Mouse (Mus musculus): Measurements from ENCODE around the gene Smarca2. TPM values are rescaled to one million over a fixed set of nuclear protein-coding genes. Genes with fewer than 3 reads are reported as not detected.
"Not testable (repeated sequence)": the region's sequence is repeated elsewhere in the genome, so short reads cannot be mapped to it uniquely, and the experiment has no call there.

Smarca2 gene
- polyA plus RNA-seq, 1 experiment from 2014 or later = 25.8 TPM

DNA sequence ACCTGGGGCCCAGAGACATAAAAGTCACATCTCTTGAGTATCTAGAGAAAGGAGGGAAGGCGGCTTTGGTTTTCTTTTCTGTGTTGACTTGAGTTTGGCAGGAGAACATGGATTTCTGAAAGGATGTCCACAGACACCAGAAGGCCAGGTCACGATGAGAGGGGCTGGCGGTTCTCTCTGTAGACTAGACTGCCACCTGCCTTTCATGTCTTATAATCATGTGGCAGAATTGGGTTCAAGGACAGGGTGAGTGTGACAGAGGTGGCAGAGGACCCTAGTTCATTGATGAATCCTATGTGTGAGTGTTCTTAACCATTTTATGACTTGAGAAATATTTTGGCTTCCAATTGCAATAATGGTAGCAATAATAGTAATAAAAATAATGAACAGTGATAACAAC is 56.3 kb downstream of the Smarca2 start:
- H3K36me3 ChIP-seq = peaks cover 17% of the 10 kb centered on the region
- H3K27me3 ChIP-seq (replicated peaks) = no peaks in the 10 kb centered on the region
- no peak overlapping the region for H3K4me2 ChIP-seq
- H3K27ac ChIP-seq (replicated peaks) = no peak overlapping the region
- no peak overlapping the region for H3K9ac ChIP-seq
- no peak overlapping the region for H3K4me3 ChIP-seq
- H3K4me1 ChIP-seq = no peaks in the 10 kb centered on the region; the same call in 1 of the 2 replicates
- WGBS = 81% methylated on average over 3 of the region's 3 CpGs
- no peak for ATAC-seq (ENCODE audit: extremely low read depth, insufficient number of reproducible peaks, low FRiP score, low TSS enrichment)
- H3K9me3 ChIP-seq = no peaks in the 10 kb centered on the region

DNA sequence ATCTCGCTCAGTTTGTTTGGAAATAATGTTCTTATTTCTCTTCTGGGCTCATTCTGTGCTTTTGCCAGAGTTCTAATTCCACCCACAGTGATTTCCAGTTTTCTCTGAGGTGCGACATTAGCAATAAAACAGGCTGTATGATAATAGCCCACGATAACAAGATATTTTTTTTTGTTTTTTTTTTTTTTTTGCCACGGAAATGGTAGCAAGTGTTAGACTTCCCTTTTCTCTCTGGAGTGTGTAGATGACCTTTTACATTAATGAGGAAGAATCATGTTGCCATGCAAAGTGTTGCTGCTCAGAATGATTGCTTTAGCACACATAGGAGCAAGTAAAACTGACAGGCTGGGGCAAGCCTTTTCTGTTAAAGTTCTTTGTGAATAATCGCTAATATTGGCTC is 61.5 kb downstream of the Smarca2 start:
- no peak for ATAC-seq (ENCODE audit: extremely low read depth, insufficient number of reproducible peaks, low FRiP score, low TSS enrichment)
- no peaks in the 10 kb centered on the region for H3K9me3 ChIP-seq
- WGBS = 79% methylated on average over 5 of the region's 5 CpGs
- H3K4me2 ChIP-seq = no peak overlapping the region
- no peak overlapping the region for H3K9ac ChIP-seq
- no peak overlapping the region for H3K4me3 ChIP-seq
- H3K4me1 ChIP-seq = no peaks in the 10 kb centered on the region
- H3K27me3 ChIP-seq (replicated peaks) = no peaks in the 10 kb centered on the region
- no peak overlapping the region for H3K27ac ChIP-seq (replicated peaks)
- peaks cover 23% of the 10 kb centered on the region for H3K36me3 ChIP-seq

DNA sequence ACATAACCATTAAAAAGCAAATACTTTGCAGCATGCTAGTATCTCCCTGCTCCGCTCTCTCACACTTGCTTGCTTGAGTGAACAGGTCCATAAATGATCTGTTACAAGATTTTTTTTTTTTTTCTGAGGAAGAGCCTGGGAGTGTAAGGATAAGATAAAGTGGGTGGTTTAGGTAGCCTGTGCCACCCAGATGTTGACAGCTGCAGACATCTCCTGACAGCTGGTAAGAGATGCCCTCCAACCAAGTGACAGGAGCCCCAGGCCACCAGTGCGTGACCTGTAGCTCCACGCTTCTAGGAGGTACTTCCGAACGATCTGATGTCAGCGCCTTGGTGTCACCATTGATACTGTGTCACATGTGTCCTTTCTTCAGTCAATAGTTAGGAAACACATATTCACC is 65.2 kb downstream of the Smarca2 start:
- Histone ChIP-seq H3K4me3 (no peak overlapping the region), H3K27me3 (replicated peaks) (no peaks in the 10 kb centered on the region), H3K4me1 (no peaks in the 10 kb centered on the region), H3K9ac (no peak overlapping the region), H3K27ac (replicated peaks) (no peak overlapping the region), H3K4me2 (no peak overlapping the region), H3K36me3 (peaks cover 44% of the 10 kb centered on the region), H3K9me3 (no peaks in the 10 kb centered on the region)
- 81% methylated on average over 6 of the region's 6 CpGs for WGBS
- ATAC-seq (ENCODE audit: extremely low read depth, insufficient number of reproducible peaks, low FRiP score, low TSS enrichment) = no peak

DNA sequence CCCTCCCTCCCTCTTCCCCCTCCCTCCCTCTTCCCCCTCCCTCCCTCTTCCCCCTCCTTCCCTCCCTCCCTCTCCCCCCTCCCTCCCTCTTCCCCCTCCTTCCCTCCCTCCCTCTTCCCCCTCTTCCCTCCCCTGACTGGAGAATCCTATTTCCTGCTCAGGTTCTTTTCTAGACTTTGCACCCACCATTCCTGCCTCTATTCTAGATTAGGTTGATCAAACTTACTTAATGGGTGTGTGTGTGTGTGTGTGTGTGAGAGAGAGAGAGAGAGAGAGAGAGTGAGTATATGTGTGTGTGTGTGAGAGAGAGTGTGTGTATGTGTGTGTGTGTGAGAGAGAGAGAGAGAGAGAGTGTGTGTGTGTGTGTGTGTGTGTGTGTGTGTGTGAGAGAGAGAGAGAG is 66.6 kb downstream of the Smarca2 start:
- H3K4me1 ChIP-seq; H3K9me3 ChIP-seq; H3K4me2 ChIP-seq; H3K27me3 ChIP-seq (replicated peaks); H3K4me3 ChIP-seq; ATAC-seq (ENCODE audit: extremely low read depth, insufficient number of reproducible peaks, low FRiP score, low TSS enrichment); H3K9ac ChIP-seq; H3K27ac ChIP-seq (replicated peaks): not testable (repeated sequence)
- peaks cover 44% of the 10 kb centered on the region for H3K36me3 ChIP-seq

DNA sequence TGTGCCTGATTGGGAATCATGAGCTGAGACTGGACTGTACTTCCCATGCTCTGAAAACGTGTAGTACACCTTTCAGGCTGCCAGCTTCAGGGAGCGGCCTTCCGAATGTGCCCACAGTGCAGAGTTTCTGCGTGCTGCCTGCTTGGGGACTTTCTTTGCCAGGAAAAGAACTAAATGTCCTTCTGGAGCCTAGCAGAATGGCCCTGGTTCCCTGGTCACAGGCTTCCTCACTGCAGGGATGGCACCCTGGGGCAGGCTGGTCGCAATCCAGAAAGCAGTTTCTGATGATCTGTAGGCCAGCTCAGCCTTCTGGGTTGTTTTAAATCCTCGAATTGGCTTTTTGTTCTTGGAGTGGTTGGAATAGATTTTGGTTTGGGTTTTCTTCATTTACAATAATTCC is 71.1 kb downstream of the Smarca2 start:
- H3K9ac ChIP-seq = no peak overlapping the region
- peaks cover 54% of the 10 kb centered on the region for H3K36me3 ChIP-seq
- no peaks in the 10 kb centered on the region for H3K9me3 ChIP-seq
- H3K27me3 ChIP-seq (replicated peaks) = no peaks in the 10 kb centered on the region
- no peaks in the 10 kb centered on the region for H3K4me1 ChIP-seq
- H3K27ac ChIP-seq (replicated peaks) = no peak overlapping the region
- WGBS = 53% methylated on average over 6 of the region's 6 CpGs
- H3K4me3 ChIP-seq = no peak overlapping the region
- H3K4me2 ChIP-seq = no peak overlapping the region
- ATAC-seq (ENCODE audit: extremely low read depth, insufficient number of reproducible peaks, low FRiP score, low TSS enrichment) = no peak

DNA sequence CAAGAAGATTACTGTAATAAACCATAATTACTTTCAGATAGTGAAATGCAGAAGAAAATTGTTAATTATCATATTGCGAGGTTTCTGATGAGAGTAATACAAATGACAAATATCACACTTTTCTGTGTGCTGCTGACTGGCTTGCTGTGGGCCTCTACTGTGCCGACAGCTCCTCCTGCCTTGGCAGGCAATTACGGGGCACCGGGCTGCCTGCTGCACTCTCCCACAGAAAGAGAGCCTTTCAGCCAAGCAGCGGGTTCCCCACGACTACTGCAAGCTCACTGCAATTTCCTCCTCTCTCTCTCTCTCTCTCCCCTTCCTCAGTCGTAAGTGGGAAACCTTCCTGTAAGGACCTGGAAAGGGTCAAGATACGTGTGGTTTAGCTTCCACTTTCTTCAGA is 73.7 kb downstream of the Smarca2 start:
- Histone ChIP-seq H3K36me3 (peaks cover 56% of the 10 kb centered on the region), H3K27ac (replicated peaks) (no peak overlapping the region), H3K9ac (no peak overlapping the region), H3K27me3 (replicated peaks) (no peaks in the 10 kb centered on the region), H3K4me3 (no peak overlapping the region), H3K9me3 (peaks cover 3% of the 10 kb centered on the region; the same call in 1 of the 2 replicates), H3K4me2 (no peak overlapping the region), H3K4me1 (no peaks in the 10 kb centered on the region)
- WGBS = 43% methylated on average over 8 of the region's 8 CpGs
- no peak for ATAC-seq (ENCODE audit: extremely low read depth, insufficient number of reproducible peaks, low FRiP score, low TSS enrichment)

DNA sequence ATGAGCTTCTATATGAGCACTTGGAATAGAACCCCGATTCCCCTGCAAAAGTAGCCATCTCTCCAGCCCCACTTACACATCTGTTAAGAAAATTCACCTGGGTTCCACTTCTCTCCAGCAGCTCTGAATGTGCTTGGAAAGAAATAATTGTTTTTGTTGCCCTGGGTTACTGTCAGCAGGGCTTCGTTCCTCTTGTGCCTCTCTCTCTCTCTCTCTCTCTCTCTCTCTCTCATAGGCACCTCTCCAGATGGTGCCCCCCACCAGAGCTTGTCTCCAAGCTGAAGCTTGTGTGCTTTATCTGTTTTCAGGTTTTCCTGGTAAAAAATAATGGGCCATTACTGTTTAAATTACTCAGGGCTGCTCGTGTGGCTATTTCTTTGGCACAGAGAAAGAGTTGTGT is 74.8 kb downstream of the Smarca2 start:
- H3K36me3 ChIP-seq = peaks cover 53% of the 10 kb centered on the region
- 48% methylated on average over 3 of the region's 3 CpGs for WGBS
- H3K9me3 ChIP-seq = peaks cover 3% of the 10 kb centered on the region; the same call in 1 of the 2 replicates

DNA sequence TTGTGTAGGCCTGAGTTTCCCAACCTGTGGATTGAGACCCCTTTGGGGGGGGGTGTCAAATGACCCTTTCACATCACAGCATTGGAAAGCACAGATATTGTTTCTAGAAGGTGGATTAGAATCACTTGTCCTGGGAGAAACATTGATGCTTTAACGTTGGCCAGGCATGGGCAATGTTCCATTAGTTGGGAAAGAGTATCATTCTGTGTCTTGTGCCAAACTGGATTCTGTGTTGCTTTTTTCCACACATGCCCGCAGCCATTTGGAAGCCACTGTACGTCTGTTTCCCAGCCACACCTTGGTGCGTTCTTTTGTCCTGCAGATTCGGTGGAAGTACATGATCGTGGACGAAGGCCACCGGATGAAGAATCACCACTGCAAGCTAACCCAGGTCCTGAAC is 76.7 kb downstream of the Smarca2 start:
- Histone ChIP-seq H3K4me2 (no peak overlapping the region), H3K4me1 (no peaks in the 10 kb centered on the region), H3K9ac (no peak overlapping the region), H3K36me3 (peaks cover 54% of the 10 kb centered on the region), H3K4me3 (no peak overlapping the region), H3K27me3 (replicated peaks) (no peaks in the 10 kb centered on the region), H3K9me3 (peaks cover 3% of the 10 kb centered on the region; the same call in 1 of the 2 replicates), H3K27ac (replicated peaks) (no peak overlapping the region)
- ATAC-seq (ENCODE audit: extremely low read depth, insufficient number of reproducible peaks, low FRiP score, low TSS enrichment) = no peak
- WGBS = 91% methylated on average over 8 of the region's 8 CpGs

More for the DNA sequence above, 74.8 kb downstream of the Smarca2 start:
- Histone ChIP-seq H3K4me2 (no peak overlapping the region), H3K4me1 (no peaks in the 10 kb centered on the region), H3K27me3 (replicated peaks) (no peaks in the 10 kb centered on the region), H3K4me3 (no peak overlapping the region), H3K27ac (replicated peaks) (no peak overlapping the region), H3K9ac (no peak overlapping the region)
- ATAC-seq (ENCODE audit: extremely low read depth, insufficient number of reproducible peaks, low FRiP score, low TSS enrichment) = no peak

DNA sequence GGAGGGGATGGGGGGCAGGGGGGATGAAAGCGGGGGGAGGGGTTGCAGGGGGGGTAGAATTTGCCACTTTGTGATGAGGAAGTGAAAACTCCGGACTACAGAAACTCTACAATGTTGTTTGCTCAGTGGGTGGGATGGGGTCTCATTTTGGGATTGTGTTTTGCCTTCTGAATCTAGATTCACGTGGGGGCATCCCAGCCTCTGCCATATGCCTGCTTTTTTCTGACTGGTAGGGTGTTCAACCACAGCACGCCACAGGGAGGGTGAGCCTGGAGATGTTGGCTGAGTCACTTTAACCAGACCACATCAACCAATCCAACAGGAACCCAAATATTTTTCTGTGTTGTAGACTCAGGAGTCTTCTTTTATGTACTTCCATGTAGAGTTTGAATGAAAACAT is 77.3 kb downstream of the Smarca2 start:
- Histone ChIP-seq H3K9me3 (peaks cover 3% of the 10 kb centered on the region; the same call in 1 of the 2 replicates), H3K4me3 (no peak overlapping the region), H3K27ac (replicated peaks) (no peak overlapping the region), H3K9ac (no peak overlapping the region), H3K27me3 (replicated peaks) (no peaks in the 10 kb centered on the region), H3K4me2 (no peak overlapping the region), H3K36me3 (peaks cover 49% of the 10 kb centered on the region), H3K4me1 (no peaks in the 10 kb centered on the region)
- WGBS = 79% methylated on average over 4 of the region's 4 CpGs
- no peak for ATAC-seq (ENCODE audit: extremely low read depth, insufficient number of reproducible peaks, low FRiP score, low TSS enrichment)

DNA sequence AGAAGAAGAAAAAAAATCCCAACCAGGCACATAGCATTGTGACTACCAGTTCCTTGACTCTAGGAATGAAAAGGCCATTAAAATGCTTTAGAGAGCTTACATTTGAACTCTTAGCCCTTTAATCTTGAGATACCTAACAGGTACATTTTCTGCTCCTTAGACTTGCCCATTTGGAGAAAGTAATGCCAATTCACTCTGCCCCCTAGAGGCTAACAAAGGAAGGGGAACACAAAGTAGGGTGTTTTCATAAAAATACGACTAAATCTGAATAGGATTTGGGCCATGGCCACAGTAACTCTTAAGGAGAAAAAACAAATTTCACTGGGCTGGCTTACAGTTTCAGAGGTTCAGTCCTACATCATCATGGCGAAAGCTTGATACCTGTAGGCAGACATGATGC is 77.9 kb downstream of the Smarca2 start:
- Histone ChIP-seq H3K4me1 (no peaks in the 10 kb centered on the region), H3K4me3 (no peak overlapping the region), H3K27ac (replicated peaks) (no peak overlapping the region), H3K9me3 (peaks cover 3% of the 10 kb centered on the region; the same call in 1 of the 2 replicates), H3K27me3 (replicated peaks) (no peaks in the 10 kb centered on the region), H3K9ac (no peak overlapping the region), H3K4me2 (no peak overlapping the region), H3K36me3 (peaks cover 48% of the 10 kb centered on the region)
- ATAC-seq (ENCODE audit: extremely low read depth, insufficient number of reproducible peaks, low FRiP score, low TSS enrichment) = no peak
- 84% methylated on average over 2 of the region's 2 CpGs for WGBS

DNA sequence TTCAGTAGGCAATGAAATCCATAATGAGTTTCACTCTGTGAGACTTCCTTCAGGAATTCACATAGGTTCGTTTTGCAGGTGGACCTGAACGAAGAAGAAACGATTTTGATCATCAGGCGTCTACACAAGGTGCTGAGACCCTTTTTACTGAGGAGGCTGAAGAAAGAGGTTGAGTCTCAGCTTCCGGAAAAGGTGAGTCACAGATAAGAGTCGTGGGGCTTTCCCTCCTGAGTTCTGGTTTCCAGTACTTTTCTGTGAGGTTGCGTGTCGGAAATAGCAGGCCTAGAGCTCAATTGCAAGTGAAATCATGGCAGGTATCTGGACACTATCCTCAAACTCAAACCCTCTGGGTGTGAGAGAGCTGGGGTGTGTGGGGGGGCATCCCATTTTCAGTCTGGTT is 78.9 kb downstream of the Smarca2 start:
- Histone ChIP-seq H3K27me3 (replicated peaks) (no peaks in the 10 kb centered on the region), H3K9ac (no peak overlapping the region), H3K4me3 (no peak overlapping the region), H3K4me2 (no peak overlapping the region), H3K27ac (replicated peaks) (no peak overlapping the region), H3K36me3 (peaks cover 47% of the 10 kb centered on the region), H3K4me1 (no peaks in the 10 kb centered on the region), H3K9me3 (peaks cover 3% of the 10 kb centered on the region; the same call in 1 of the 2 replicates)
- ATAC-seq (ENCODE audit: extremely low read depth, insufficient number of reproducible peaks, low FRiP score, low TSS enrichment) = no peak
- WGBS = 80% methylated on average over 8 of the region's 8 CpGs

DNA sequence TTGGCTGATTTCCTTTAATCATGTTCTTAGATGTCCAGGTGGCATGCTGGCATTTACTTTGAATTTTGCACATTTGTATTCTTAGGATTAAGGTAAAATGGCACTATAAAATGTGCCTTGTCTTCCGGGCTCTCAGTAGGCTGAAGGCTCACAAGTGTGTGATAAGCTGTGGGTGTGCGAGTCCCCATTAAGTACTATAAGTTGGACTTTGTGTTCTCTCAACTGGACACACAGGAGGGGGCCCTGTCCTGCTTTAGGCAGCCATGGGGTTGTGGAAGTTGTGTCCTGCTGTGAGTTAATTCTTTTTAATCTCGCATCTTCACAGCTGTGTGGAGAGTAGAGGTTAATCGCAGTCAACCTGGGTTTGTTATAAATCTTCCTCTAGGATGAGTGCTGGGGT is 85.7 kb downstream of the Smarca2 start:
- Histone ChIP-seq H3K4me2 (no peak overlapping the region), H3K27ac (replicated peaks) (no peak overlapping the region), H3K9ac (no peak overlapping the region), H3K9me3 (no peaks in the 10 kb centered on the region), H3K36me3 (peaks cover 46% of the 10 kb centered on the region), H3K4me3 (no peak overlapping the region), H3K27me3 (replicated peaks) (no peaks in the 10 kb centered on the region), H3K4me1 (no peaks in the 10 kb centered on the region)
- WGBS = 70% methylated on average over 4 of the region's 4 CpGs
- no peak for ATAC-seq (ENCODE audit: extremely low read depth, insufficient number of reproducible peaks, low FRiP score, low TSS enrichment)
